Mouse (Mus musculus): ENCODE measurements around the gene Galntl6.
"Not testable (repeated sequence)": the region's sequence is repeated elsewhere in the genome, so short reads cannot be mapped to it uniquely, and the experiment has no call there.

Gene Galntl6

GRCm38 (mm10) chr8:58604751-58605150 lies 307.7 kb downstream of the Galntl6 start:
- CTCF ChIA-PET: no interaction called here

GRCm38 (mm10) chr8:58597834-58598233 lies 314.6 kb downstream of the Galntl6 start:
- CTCF ChIA-PET: no interaction called here

GRCm38 (mm10) chr8:58575346-58575745 lies 337.1 kb downstream of the Galntl6 start:
- CTCF ChIA-PET: no interaction called here

- CTCF ChIA-PET: no interaction called here
Observed at GRCm38 (mm10) chr8:58568086-58568485, 344.4 kb downstream of the Galntl6 start.

- CTCF ChIA-PET: no interaction called here
Observed at GRCm38 (mm10) chr8:58566115-58566514, 346.3 kb downstream of the Galntl6 start.

GRCm38 (mm10) chr8:58535781-58536180 lies 376.7 kb downstream of the Galntl6 start:
- CTCF ChIA-PET: no interaction called here

GRCm38 (mm10) chr8:58534631-58535030 lies 377.8 kb downstream of the Galntl6 start:
- CTCF ChIA-PET: no interaction called here

GRCm38 (mm10) chr8:58523443-58523842 lies 389.0 kb downstream of the Galntl6 start:
- CTCF ChIA-PET: no interaction called here

GRCm38 (mm10) chr8:58521932-58522331 lies 390.5 kb downstream of the Galntl6 start:
- CTCF ChIA-PET: no interaction called here

GRCm38 (mm10) chr8:58510516-58510915 lies 401.9 kb downstream of the Galntl6 start:
- CTCF ChIA-PET: no interaction called here

GRCm38 (mm10) chr8:58509051-58509450 lies 403.4 kb downstream of the Galntl6 start:
- CTCF ChIA-PET: no interaction called here

GRCm38 (mm10) chr8:58487099-58487498 lies 425.3 kb downstream of the Galntl6 start:
- CTCF ChIA-PET: no interaction called here

- CTCF ChIA-PET: not testable (repeated sequence)
Observed at GRCm38 (mm10) chr8:58463342-58463741, 449.1 kb downstream of the Galntl6 start.

GRCm38 (mm10) chr8:58442696-58443095 lies 469.7 kb downstream of the Galntl6 start:
- CTCF ChIA-PET: no interaction called here

- CTCF ChIA-PET: no interaction called here
Observed at GRCm38 (mm10) chr8:58418481-58418880, 494.0 kb downstream of the Galntl6 start.

- CTCF ChIA-PET: no interaction called here
Observed at GRCm38 (mm10) chr8:58417551-58417950, 494.9 kb downstream of the Galntl6 start.

- CTCF ChIA-PET: no interaction called here
Observed at GRCm38 (mm10) chr8:58396500-58396899, 515.9 kb downstream of the Galntl6 start.

GRCm38 (mm10) chr8:58395879-58396278 lies 516.6 kb downstream of the Galntl6 start:
- CTCF ChIA-PET: no interaction called here

GRCm38 (mm10) chr8:58372389-58372788 lies 540.1 kb downstream of the Galntl6 start:
- CTCF ChIA-PET: no interaction called here

GRCm38 (mm10) chr8:58371979-58372378 lies 540.5 kb downstream of the Galntl6 start:
- CTCF ChIA-PET: no interaction called here

- CTCF ChIA-PET: no interaction called here
Observed at GRCm38 (mm10) chr8:58331151-58331550, 581.3 kb downstream of the Galntl6 start.

- CTCF ChIA-PET: no interaction called here
Observed at GRCm38 (mm10) chr8:58313482-58313881, 599.0 kb downstream of the Galntl6 start.

GRCm38 (mm10) chr8:58291487-58291886 lies 621.0 kb downstream of the Galntl6 start:
- CTCF ChIA-PET: no interaction called here

GRCm38 (mm10) chr8:58290080-58290479 lies 622.4 kb downstream of the Galntl6 start:
- CTCF ChIA-PET: no interaction called here

GRCm38 (mm10) chr8:58265485-58265884 lies 647.0 kb downstream of the Galntl6 start:
- CTCF ChIA-PET: no interaction called here

Data from spleen, embryonic (tissue).